Mouse (Mus musculus) heart, embryonic 16.5 days (tissue): Measurements from ENCODE around the gene Crip1. TPM values are rescaled to one million over a fixed set of nuclear protein-coding genes. Genes with fewer than 3 reads are reported as not detected.

ENCODE experiments used
- ATAC-seq: fragments of 200-750 bp; cut with Nextera tagmentation; replicated peaks from 2 replicates; pipeline ENCODE4 v1.8.0; 2017; ENCODE audit warnings: moderate number of reproducible peaks; ENCODE audit not compliant: insufficient read depth, low FRiP score; ENCODE audit errors: extremely low read depth
- H3K27ac ChIP-seq: fragments of 300-500 bp; sonication (generic); 2 replicates; pipeline ENCODE4 v1.5.1; 2014; ENCODE audit warnings: mild to moderate bottlenecking, low read length, control low read depth, moderate library complexity
- H3K27me3 ChIP-seq: fragments of 300-500 bp; sonication (generic); 2 replicates; pipeline ENCODE4 v1.6.1; 2014; ENCODE audit warnings: low read length, mixed read lengths; ENCODE audit not compliant: control insufficient read depth, insufficient read depth
- H3K36me3 ChIP-seq: fragments of 300-500 bp; sonication (generic); 2 replicates; pipeline ENCODE4 v1.6.1; 2014; ENCODE audit not compliant: control insufficient read depth, insufficient read depth
- H3K4me1 ChIP-seq: fragments of 300-500 bp; sonication (generic); 2 replicates; pipeline ENCODE4 v1.6.1; 2014; ENCODE audit warnings: low read length, mixed read lengths; ENCODE audit not compliant: control insufficient read depth, insufficient read depth
- H3K4me2 ChIP-seq: fragments of 300-500 bp; sonication (generic); 2 replicates; pipeline ENCODE4 v1.6.1; 2014; ENCODE audit warnings: low read depth, mild to moderate bottlenecking, control low read depth, low read length
- H3K4me3 ChIP-seq: fragments of 300-500 bp; sonication (generic); 2 replicates; pipeline ENCODE4 v1.5.1; 2014; ENCODE audit warnings: mild to moderate bottlenecking, control low read depth, low read length
- H3K9ac ChIP-seq: fragments of 300-500 bp; sonication (generic); 2 replicates; pipeline ENCODE4 v1.6.1; 2014; ENCODE audit warnings: low read length, control low read depth
- H3K9me3 ChIP-seq: fragments of 300-500 bp; sonication (generic); replicated peaks from 2 replicates; pipeline ENCODE4 v1.6.1; 2016; ENCODE audit warnings: low read length; ENCODE audit not compliant: control insufficient read depth
- WGBS: fragments of 180-500 bp; shearing (Covaris S2); extraction: QIAGEN DNeasy Blood & Tissue Kit; methylation state at CpG from one replicate; pipeline ENCODE4 v1.1.7; 2014; 5-methylcytosine and 5-hydroxymethylcytosine counted together
- polyA plus RNA-seq: library from polyadenylated mRNA; unstranded; fragments of >200 nt; fragmentation: Nextera tagmentation; extraction: Ambion mirVana; gene quantifications from 2 replicates; pipeline ENCODE4 v1.2.1, GENCODE M21; 2015

Crip1 gene
- 719 and 763 TPM in 2 replicates for polyA plus RNA-seq

- Histone ChIP-seq H3K27ac (peak within 1 kb of the TSS; percentile 99), H3K4me2 (peak within 1 kb of the TSS; percentile 79), H3K4me1 (peaks cover 72% of the 10 kb centered on the region), H3K36me3 (peaks cover 26% of the 10 kb centered on the region), H3K4me3 (peak within 1 kb of the TSS; percentile 31), H3K9ac (peak within 1 kb of the TSS; percentile 97), H3K27me3 (no peaks in the 10 kb centered on the region), H3K9me3 (no peaks in the 10 kb centered on the region)
- 13% methylated on average over 45 of the region's 45 CpGs for WGBS
- no peak for ATAC-seq
Measured at GRCm38 (mm10) chr12:113146112-113147057, at the start of gene Crip1. Crip1 (plus strand) TSS chr12:113146316.

GRCm38 (mm10) chr12:113097040-113097439 lies 49.1 kb upstream of the Crip1 start:
- H3K27me3 ChIP-seq = no peaks in the 10 kb centered on the region
- no peak overlapping the region for H3K9ac ChIP-seq
- ATAC-seq = no peak
- H3K9me3 ChIP-seq = no peaks in the 10 kb centered on the region
- no peak overlapping the region for H3K4me2 ChIP-seq
- H3K4me1 ChIP-seq = peaks cover 28% of the 10 kb centered on the region
- H3K27ac ChIP-seq = no peak overlapping the region
- H3K4me3 ChIP-seq = no peak overlapping the region
- 75% methylated on average over 5 of the region's 5 CpGs for WGBS
- H3K36me3 ChIP-seq = no peaks in the 10 kb centered on the region

DNA sequence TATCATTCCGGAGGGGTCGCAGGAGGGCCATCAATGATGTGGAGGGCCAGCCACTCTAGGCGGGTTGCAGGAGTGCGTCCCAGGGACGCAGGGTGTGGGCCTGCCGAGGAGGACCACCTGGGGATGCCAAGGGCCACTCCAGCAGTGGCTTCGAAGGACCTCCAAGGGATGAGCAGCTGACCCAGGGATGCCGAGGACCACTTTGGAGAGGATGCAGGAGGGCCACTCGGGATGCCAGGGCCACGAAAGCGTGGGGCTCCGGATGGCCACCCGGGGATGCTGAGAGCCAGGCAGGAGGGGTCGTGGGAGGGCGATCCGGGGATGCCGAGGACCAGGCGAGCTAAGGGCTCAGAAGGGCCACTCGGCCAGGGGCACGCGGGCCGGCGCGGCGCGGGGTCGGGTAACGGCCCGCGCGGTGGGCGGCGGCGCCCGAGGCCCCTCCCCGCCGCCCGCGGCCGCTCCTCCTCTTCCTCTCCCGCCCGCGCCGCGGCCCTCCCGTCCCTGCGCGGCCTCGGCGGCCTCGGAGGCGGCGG lies 48.3 kb upstream of the Crip1 start, which contains the start of gene Mta1:
TSS of gene Mta1 (plus strand) at position 530 of the 533 bp plus-strand sequence.
- H3K36me3 ChIP-seq = no peaks in the 10 kb centered on the region
- H3K4me1 ChIP-seq = peaks cover 33% of the 10 kb centered on the region
- peak within 1 kb of the TSS; percentile 83 for H3K27ac ChIP-seq
- ATAC-seq = peak; percentile 63
- H3K4me3 ChIP-seq = peak within 1 kb of the TSS; percentile 94
- WGBS = 1% methylated on average over 35 of the region's 53 CpGs
- H3K27me3 ChIP-seq = no peaks in the 10 kb centered on the region
- H3K9me3 ChIP-seq = no peaks in the 10 kb centered on the region
- H3K4me2 ChIP-seq = peak within 1 kb of the TSS; percentile 94
- H3K9ac ChIP-seq = peak within 1 kb of the TSS; percentile 98

- no peak; the same call in 1 of the 2 replicates for ATAC-seq
- peak overlapping the region; percentile 98 for H3K9ac ChIP-seq
- WGBS = under 1% methylated on average over 52 of the region's 60 CpGs
- H3K36me3 ChIP-seq = no peaks in the 10 kb centered on the region
- no peaks in the 10 kb centered on the region for H3K27me3 ChIP-seq
- peak overlapping the region; percentile 94 for H3K4me3 ChIP-seq
- no peaks in the 10 kb centered on the region for H3K9me3 ChIP-seq
- H3K4me2 ChIP-seq = peak overlapping the region; percentile 74
- peak overlapping the region; percentile 83 for H3K27ac ChIP-seq
- H3K4me1 ChIP-seq = peaks cover 36% of the 10 kb centered on the region
Measured at GRCm38 (mm10) chr12:113098530-113099151, 47.5 kb upstream of the Crip1 start.

DNA sequence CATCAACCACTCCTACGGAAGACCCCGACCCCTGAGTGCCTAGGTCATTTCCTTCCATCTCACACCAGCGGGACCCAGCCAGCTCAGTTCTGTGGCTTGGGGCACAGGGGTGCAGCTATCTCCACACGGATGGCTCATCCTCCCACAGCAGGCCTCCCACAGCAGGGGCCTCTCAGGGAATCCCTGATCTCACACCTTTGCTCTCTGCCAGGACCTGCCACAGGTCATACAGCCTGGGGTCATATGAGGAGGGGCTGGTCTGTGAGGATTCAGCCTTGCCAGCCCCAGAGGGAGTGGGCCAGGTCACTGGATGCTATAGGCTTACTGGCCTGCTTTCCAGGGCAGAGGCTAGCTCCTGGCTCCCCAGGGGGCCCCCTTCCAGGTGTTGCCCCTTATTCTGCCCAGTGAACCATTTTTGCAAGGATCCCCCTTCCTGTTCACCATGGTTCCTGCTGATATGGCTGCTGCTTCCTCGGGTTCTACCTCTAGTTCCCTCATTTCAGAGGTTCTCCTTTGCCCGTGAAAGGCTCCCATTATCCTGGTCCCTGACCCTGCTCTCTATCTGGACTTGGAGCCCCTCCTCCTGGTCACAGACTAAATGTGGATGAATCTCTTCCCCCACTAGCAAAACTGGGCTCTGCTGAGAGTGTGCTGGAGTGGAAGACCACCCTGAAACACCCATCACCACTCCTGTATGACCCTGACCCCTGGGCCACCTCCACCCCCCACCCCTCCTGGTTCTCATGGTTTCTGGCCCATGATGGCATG lies 46.5 kb upstream of the Crip1 start:
- Histone ChIP-seq H3K9ac (peak overlapping the region; percentile 98), H3K36me3 (no peaks in the 10 kb centered on the region), H3K9me3 (no peaks in the 10 kb centered on the region), H3K27ac (no peak overlapping the region), H3K4me3 (peak overlapping the region; percentile 94), H3K27me3 (no peaks in the 10 kb centered on the region), H3K4me2 (peak overlapping the region; percentile 74), H3K4me1 (peaks cover 39% of the 10 kb centered on the region)
- 29% methylated on average over 6 of the region's 6 CpGs for WGBS
- no peak for ATAC-seq

GRCm38 (mm10) chr12:113100448-113101076 lies 45.6 kb upstream of the Crip1 start:
- Histone ChIP-seq H3K9ac (peak overlapping the region; percentile 46), H3K4me2 (peak overlapping the region; percentile 12; the same call in 1 of the 2 replicates), H3K36me3 (no peaks in the 10 kb centered on the region), H3K4me3 (no peak overlapping the region), H3K27me3 (no peaks in the 10 kb centered on the region), H3K4me1 (peaks cover 39% of the 10 kb centered on the region), H3K9me3 (no peaks in the 10 kb centered on the region), H3K27ac (peak overlapping the region; percentile 67)
- no peak for ATAC-seq
- 59% methylated on average over 5 of the region's 5 CpGs for WGBS

GRCm38 (mm10) chr12:113101251-113101960 lies 44.7 kb upstream of the Crip1 start:
- no peaks in the 10 kb centered on the region for H3K27me3 ChIP-seq
- peaks cover 42% of the 10 kb centered on the region for H3K4me1 ChIP-seq
- ATAC-seq = no peak
- no peak overlapping the region for H3K4me3 ChIP-seq
- no peaks in the 10 kb centered on the region for H3K9me3 ChIP-seq
- no peak overlapping the region for H3K4me2 ChIP-seq
- H3K27ac ChIP-seq = peak overlapping the region; percentile 67
- 0 out of 2 replicates have a peak, but pooled peaks cover 3% of the 10 kb centered on the region for H3K36me3 ChIP-seq
- 74% methylated on average over 9 of the region's 9 CpGs for WGBS
- peak overlapping the region; percentile 46 for H3K9ac ChIP-seq
